Mouse (Mus musculus) ES-E14 (cell line): ENCODE measurements around the gene Bcar3.

Experiments used
- HCFC1 ChIP-seq: IDR thresholded peaks from 2 replicates; pipeline ENCODE4 v1.6.1; 2012; ENCODE audit warnings: low read length, inconsistent platforms, borderline replicate concordance; ENCODE audit not compliant: insufficient read depth
- MAFK ChIP-seq: IDR thresholded peaks from 2 replicates; pipeline ENCODE4 v1.6.1; 2014; ENCODE audit warnings: mild to moderate bottlenecking, low read depth, low read length, inconsistent platforms; ENCODE audit not compliant: insufficient read depth

DNA sequence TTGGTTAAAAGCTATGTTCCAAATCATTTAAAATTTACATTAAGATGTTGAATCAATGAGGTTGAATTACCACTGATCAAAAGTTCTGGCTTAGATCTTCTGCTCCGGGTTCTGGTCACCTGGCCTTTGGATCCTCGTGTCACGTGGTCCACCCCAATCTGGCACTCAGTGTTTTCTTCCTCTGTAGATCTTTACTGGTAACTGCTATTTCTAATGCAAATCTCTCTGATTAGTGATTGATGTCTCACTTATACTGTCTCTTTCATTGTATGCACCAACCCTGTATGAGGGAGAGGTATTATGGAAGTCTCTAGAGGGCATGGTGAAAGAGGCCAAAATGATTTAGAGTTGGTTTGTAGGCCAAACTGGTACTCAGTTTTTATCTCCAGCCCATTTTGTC is 198.1 kb downstream of the Bcar3 start:
- TF ChIP-seq HCFC1, result no peak
- TF ChIP-seq MAFK, result no peak
